Mouse (Mus musculus) liver, adult 10 weeks (tissue): ENCODE measurements around the gene Fam78a. TPM values are rescaled to one million over a fixed set of nuclear protein-coding genes. Genes with fewer than 3 reads are reported as not detected.

ENCODE experiments used
- polyA plus RNA-seq: library from polyadenylated mRNA; stranded (reverse); fragments of 350-450 nt; fragmentation: Illumina TruSeq; extraction: RNeasy Lipid Tissue Mini Kit (QIAGEN cat#74804); gene quantifications from one replicate; pipeline ENCODE4 v1.2.3, GENCODE M21; 2014; ENCODE audit warnings: low read depth, low replicate concordance

Gene Fam78a
- polyA plus RNA-seq, result 0.19 TPM

GRCm38 (mm10) chr2:32084111-32084871 is at the start of gene Fam78a:
Gene Fam78a, minus strand, starts transcription at chr2:32084857.

GRCm38 (mm10) chr2:32095351-32096121 is 10.9 kb upstream of the Fam78a start, which contains the start of gene Plpp7:
Gene Plpp7, plus strand, starts transcription at chr2:32095528.

Other genes starting within 250 kb of the Fam78a start
- not detected for gene Fibcd1, start 238.9 kb downstream of the Fam78a start, polyA plus RNA-seq
- gene Lamc3, start 197.6 kb downstream of the Fam78a start, polyA plus RNA-seq, result 0.08 TPM
- gene Aif1l, start 134.7 kb downstream of the Fam78a start, polyA plus RNA-seq, result 0.56 TPM
- gene Nup214, start 110.4 kb downstream of the Fam78a start, polyA plus RNA-seq, result 11.0 TPM
- not detected for gene Plpp7, start 10.7 kb upstream of the Fam78a start, polyA plus RNA-seq
- gene Prrc2b, start 66.2 kb upstream of the Fam78a start, polyA plus RNA-seq, result 7.5 TPM
- 4.2 TPM for gene Pomt1, start 151.7 kb upstream of the Fam78a start, polyA plus RNA-seq
- gene Uck1, start 175.3 kb upstream of the Fam78a start, polyA plus RNA-seq, result 8.1 TPM
- gene Golga2, start 202.5 kb upstream of the Fam78a start, polyA plus RNA-seq, result 6.7 TPM
- 280 TPM for gene Swi5, start 203.2 kb upstream of the Fam78a start, polyA plus RNA-seq